Mouse (Mus musculus) lung, postnatal 0 days (tissue): ENCODE results near the gene Pdia4.

Source experiments
- CTCF ChIP-seq: IDR thresholded peaks from 2 replicates; pipeline ENCODE4 v1.5.1; 2016; ENCODE audit warnings: antibody characterized with exemption, mild to moderate bottlenecking
- EP300 ChIP-seq: IDR thresholded peaks from 2 replicates; pipeline ENCODE4 v1.6.1; 2016; ENCODE audit warnings: antibody characterized with exemption, mild to moderate bottlenecking, control low read depth

DNA sequence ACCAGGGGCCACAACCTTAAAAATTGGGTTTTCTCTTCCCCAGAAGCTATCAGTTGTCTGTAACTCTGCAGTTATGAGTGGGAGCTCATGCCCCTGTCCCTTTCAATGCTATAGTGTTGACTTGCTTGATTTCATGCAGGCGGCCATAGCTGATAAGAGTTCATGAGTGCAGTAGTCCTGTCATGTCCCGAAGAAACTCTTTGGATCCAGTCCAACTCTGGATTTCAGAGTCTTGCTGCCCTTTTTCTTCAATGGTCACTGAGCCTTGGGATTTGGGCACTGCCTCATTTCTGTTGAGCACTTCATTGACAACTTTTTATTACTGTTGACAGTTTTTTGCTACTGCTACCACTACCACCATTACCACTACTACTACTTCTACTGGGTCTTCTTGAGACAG lies 24.4 kb upstream of the Pdia4 start:
- TF ChIP-seq CTCF: no peak
- no peak for TF ChIP-seq EP300
